In the genomic region with DNA sequence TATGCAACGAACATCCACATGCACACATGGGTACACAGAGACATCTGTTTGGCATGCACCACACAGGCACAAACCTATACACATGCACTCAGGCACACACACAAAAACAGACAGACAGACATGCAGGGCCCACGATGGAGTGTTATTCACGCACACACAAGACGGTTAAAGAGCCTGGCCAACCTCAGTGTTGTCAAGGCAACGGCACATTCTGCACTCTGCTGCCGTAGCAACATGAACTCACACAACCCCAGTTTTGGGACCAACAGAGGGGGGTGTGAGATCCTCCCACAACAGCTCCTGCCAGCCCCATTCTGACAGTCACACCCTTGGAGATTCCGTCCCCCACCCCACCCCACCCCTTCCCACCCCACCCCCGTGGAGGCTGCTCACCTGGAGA, we compare ENCODE assay signal across 9 mouse cellular contexts. TPM values are rescaled to one million over a fixed set of nuclear protein-coding genes. Genes with fewer than 3 reads are reported as not detected.
DNase-seq lines count a peak whose midpoint lies in the region; ATAC-seq lines count a peak whose summit lies in the region.
"Had no signal": no experiment of that assay in that cellular context is flagged by ENCODE, and none has a peak within 500 bp of the region (broad histone marks: within the 10 kb centered on the region; RNA-seq: fewer than 3 reads in every experiment).

No protein-coding gene starts in this region.

- H3K4me3 ChIP-seq in forebrain, embryonic 14.5 days (ENCODE audit: low read depth, low read length), result no peak overlapping the region
- H3K4me3 ChIP-seq in neural tube, embryonic 13.5 days, result no peak overlapping the region
- H3K4me3 ChIP-seq: liver, embryonic 15.5 days had no signal

- H3K4me2 ChIP-seq in forebrain, embryonic 14.5 days (ENCODE audit: low read length), result no peak overlapping the region
- H3K4me2 ChIP-seq in neural tube, embryonic 13.5 days, result no peak overlapping the region
- H3K4me2 ChIP-seq: liver, embryonic 15.5 days had no signal

- WGBS in forebrain, embryonic 14.5 days, result 16% methylated on average over 8 of the region's 8 CpGs
- WGBS in neural tube, embryonic 13.5 days, result 20% methylated on average over 8 of the region's 8 CpGs

- H3K9me3 ChIP-seq in forebrain, embryonic 14.5 days (replicated peaks; ENCODE audit: control insufficient read depth, low read length), result no peaks in the 10 kb centered on the region
- H3K9me3 ChIP-seq in neural tube, embryonic 13.5 days, result no peaks in the 10 kb centered on the region
- H3K9me3 ChIP-seq: liver, embryonic 15.5 days had no signal

- H3K36me3 ChIP-seq in forebrain, embryonic 14.5 days (ENCODE audit: control insufficient read depth, insufficient read depth, low read length), result no peaks in the 10 kb centered on the region
- no peaks in the 10 kb centered on the region for H3K36me3 ChIP-seq in neural tube, embryonic 13.5 days
- H3K36me3 ChIP-seq: liver, embryonic 15.5 days had no signal

- no peaks in the 10 kb centered on the region for H3K27me3 ChIP-seq in forebrain, embryonic 14.5 days (replicated peaks; ENCODE audit: control insufficient read depth, insufficient read depth, low read length)
- no peaks in the 10 kb centered on the region for H3K27me3 ChIP-seq in neural tube, embryonic 13.5 days
- H3K27me3 ChIP-seq: liver, embryonic 15.5 days had no signal

- peak; percentile 79 for ATAC-seq in forebrain, embryonic 14.5 days
- peak; percentile 59 for ATAC-seq in neural tube, embryonic 13.5 days (ENCODE audit: low read depth)

- no peak overlapping the region for H3K9ac ChIP-seq in forebrain, embryonic 14.5 days (ENCODE audit: low read length)
- 0 out of 2 replicates have a peak overlapping the region, but pooled peaks have one; percentile 2 for H3K9ac ChIP-seq in neural tube, embryonic 13.5 days
- H3K9ac ChIP-seq: liver, embryonic 15.5 days had no signal

- H3K27ac ChIP-seq in forebrain, embryonic 14.5 days (ENCODE audit: low read depth, low read length), result peak overlapping the region; percentile 70; the same call in 1 of the 2 replicates
- peak overlapping the region; percentile 67 for H3K27ac ChIP-seq in neural tube, embryonic 13.5 days (replicated peaks)
- H3K27ac ChIP-seq: liver, embryonic 15.5 days had no signal

- DNase-seq in embryo, embryonic 9.5 days (ENCODE audit: extremely low spot score), result peak; percentile 26
- DNase-seq in forebrain, embryonic 14.5 days (ENCODE audit: low spot score), result peak; percentile 81
- peak; percentile 89 for DNase-seq in layer of hippocampus, adult 9-11 months
- DNase-seq in urinary bladder, postnatal 4 days (ENCODE audit: low spot score in 2 of 2), result no peak
- DNase-seq in retina, postnatal 1 day, result no peak
- no peak for DNase-seq in adrenal gland, postnatal 25 days

- peaks cover 46% of the 10 kb centered on the region for H3K4me1 ChIP-seq in forebrain, embryonic 14.5 days (ENCODE audit: control insufficient read depth, insufficient read depth, low read length)
- peaks cover 71% of the 10 kb centered on the region for H3K4me1 ChIP-seq in neural tube, embryonic 13.5 days (replicated peaks)

RNA-seq across cellular contexts. Expression of a gene that starts 12.0 kb away (rescaled TPM):
- polyA plus RNA-seq in forebrain, embryonic 14.5 days (2014; fragmentation: Nextera tagmentation; extraction: Ambion mirVana), result 10.0 and 10.2 TPM in 2 replicates
- 8.5 and 9.9 TPM in 2 replicates for polyA plus RNA-seq in neural tube, embryonic 13.5 days (2015; fragmentation: Nextera tagmentation; extraction: Ambion mirVana)
- 3.5 and 4.8 TPM in 2 replicates for total RNA-seq in adrenal gland, postnatal 25 days (2021)
- total RNA-seq: granulocyte monocyte progenitor cell, adult 5-6 weeks had no signal

RNA-seq across cellular contexts. Expression of a gene that starts 25.4 kb away (rescaled TPM):
- polyA plus RNA-seq in forebrain, embryonic 14.5 days (2014; fragmentation: Nextera tagmentation; extraction: Ambion mirVana), result 14.9 and 15.2 TPM in 2 replicates
- polyA plus RNA-seq in neural tube, embryonic 13.5 days (2015; fragmentation: Nextera tagmentation; extraction: Ambion mirVana), result 14.9 and 15.1 TPM in 2 replicates
- total RNA-seq in adrenal gland, postnatal 25 days (2021), result 9.8 and 15.8 TPM in 2 replicates

RNA-seq across cellular contexts. Expression of a gene that starts 29.9 kb away (rescaled TPM):
- 0.18 TPM in 1 of 2 replicates, not detected in the other for polyA plus RNA-seq in forebrain, embryonic 14.5 days (2014; fragmentation: Nextera tagmentation; extraction: Ambion mirVana)
- 0.38 and 0.39 TPM in 2 replicates for polyA plus RNA-seq in neural tube, embryonic 13.5 days (2015; fragmentation: Nextera tagmentation; extraction: Ambion mirVana)
- total RNA-seq in adrenal gland, postnatal 25 days (2021), result 0.49 and 0.57 TPM in 2 replicates

RNA-seq across cellular contexts. Expression of a gene that starts 49.4 kb away (rescaled TPM):
- 10.1 and 10.7 TPM in 2 replicates for polyA plus RNA-seq in forebrain, embryonic 14.5 days (2014; fragmentation: Nextera tagmentation; extraction: Ambion mirVana)
- 16.0 and 18.0 TPM in 2 replicates for polyA plus RNA-seq in neural tube, embryonic 13.5 days (2015; fragmentation: Nextera tagmentation; extraction: Ambion mirVana)
- total RNA-seq in adrenal gland, postnatal 25 days (2021), result 22.5 and 31.2 TPM in 2 replicates

RNA-seq across cellular contexts. Expression of a gene that starts 57.4 kb away (rescaled TPM):
- polyA plus RNA-seq in forebrain, embryonic 14.5 days (2014; fragmentation: Nextera tagmentation; extraction: Ambion mirVana), result 0.85 and 0.93 TPM in 2 replicates
- 1.8 and 1.9 TPM in 2 replicates for polyA plus RNA-seq in neural tube, embryonic 13.5 days (2015; fragmentation: Nextera tagmentation; extraction: Ambion mirVana)
- 13.1 and 16.0 TPM in 2 replicates for total RNA-seq in adrenal gland, postnatal 25 days (2021)

Comparison
In these comparisons a context has a peak if more than half of its experiments do, and no peak if none do; other contexts are left out.
1. DNase-seq: peak in embryo, embryonic 9.5 days (single experiment), forebrain, embryonic 14.5 days (single experiment) and layer of hippocampus, adult 9-11 months (single experiment); none in urinary bladder, postnatal 4 days (0 of 2), retina, postnatal 1 day (single experiment) and adrenal gland, postnatal 25 days (single experiment).